Mouse (Mus musculus) kidney, adult 2 months (tissue): ENCODE measurements around the gene Lyrm7.

Experiments
- CTCF ChIP-seq: fragments of 200-500 bp; conservative IDR thresholded peaks from 2 replicates; pipeline ENCODE4 v1.5.1; 2011; ENCODE audit warnings: low read depth, mild to moderate bottlenecking, control low read depth, low read length, moderate library complexity, mixed read lengths; ENCODE audit not compliant: insufficient read depth, insufficient read length
- POLR2A ChIP-seq: fragments of 200-500 bp; IDR thresholded peaks from one replicate; pipeline ENCODE4 v1.6.1; 2011; ENCODE audit warnings: low read depth, low read length, control low read depth

- TF ChIP-seq CTCF (no peak), POLR2A (peak; percentile 81)
These were observed at the start of gene Lyrm7 for GRCm38 (mm10) chr11:54860256-54861038.
